Mouse (Mus musculus) layer of hippocampus, postnatal 25 days (tissue): ENCODE data around the gene Rnf223. TPM values are rescaled to one million over a fixed set of nuclear protein-coding genes. Genes with fewer than 3 reads are reported as not detected.
A peak's percentile ranks its signal among the peaks of the same experiment; 100 is the strongest.

Experiments used
- DNase-seq, 2 experiments: peaks; one replicate each; pipeline ENCODE4 v3.0.0; 2022; ENCODE audit warnings: mixed read lengths in 2 of 2, low spot score in 1 of 2; ENCODE audit errors: extremely low spot score in 1 of 2
- total RNA-seq, 2 experiments: library from RNA; stranded (reverse); gene quantifications; 2 replicates each; pipeline ENCODE4 v1.2.3; 2021

Gene Rnf223
- under 1 TPM; 0.59 to 0.89 TPM for total RNA-seq

- no peak for DNase-seq
Observed at GRCm38 (mm10) chr4:156130436-156130835, at the start of gene Rnf223. TSS of gene Rnf223 (plus strand) at chr4:156130513.

- no peak for DNase-seq
Observed at GRCm38 (mm10) chr4:156082621-156083234, 47.6 kb upstream of the Rnf223 start.

- DNase-seq = no peak
Observed at GRCm38 (mm10) chr4:156083348-156083747, 47.0 kb upstream of the Rnf223 start.

GRCm38 (mm10) chr4:156084096-156084879 lies 46.0 kb upstream of the Rnf223 start:
- no peak for DNase-seq

GRCm38 (mm10) chr4:156085256-156085655 lies 45.1 kb upstream of the Rnf223 start:
- no peak for DNase-seq

- no peak for DNase-seq
Observed at GRCm38 (mm10) chr4:156087398-156088087, 42.8 kb upstream of the Rnf223 start.

GRCm38 (mm10) chr4:156091236-156091635 lies 39.1 kb upstream of the Rnf223 start:
- no peak for DNase-seq

- no peak for DNase-seq
Observed at GRCm38 (mm10) chr4:156092765-156093164, 37.5 kb upstream of the Rnf223 start.

GRCm38 (mm10) chr4:156093758-156094157 lies 36.6 kb upstream of the Rnf223 start:
- DNase-seq = no peak

- DNase-seq = no peak
Observed at GRCm38 (mm10) chr4:156096191-156096590, 34.1 kb upstream of the Rnf223 start.

- DNase-seq = no peak
Observed at GRCm38 (mm10) chr4:156097770-156098366, 32.4 kb upstream of the Rnf223 start.

- no peak for DNase-seq
Observed at GRCm38 (mm10) chr4:156099427-156099826, 30.9 kb upstream of the Rnf223 start.

- no peak for DNase-seq
Observed at GRCm38 (mm10) chr4:156100501-156100900, 29.8 kb upstream of the Rnf223 start.

- no peak for DNase-seq
Observed at GRCm38 (mm10) chr4:156101481-156101903, 28.8 kb upstream of the Rnf223 start.

- no peak for DNase-seq
Observed at GRCm38 (mm10) chr4:156103342-156103741, 27.0 kb upstream of the Rnf223 start.

GRCm38 (mm10) chr4:156108606-156109546 lies 21.4 kb upstream of the Rnf223 start:
- DNase-seq = no peak

- peak; percentile 90 to 96 for DNase-seq
Observed at GRCm38 (mm10) chr4:156109570-156110331, 20.6 kb upstream of the Rnf223 start, which contains the start of gene 9430015G10Rik. TSS of gene 9430015G10Rik (plus strand) at chr4:156109982.

GRCm38 (mm10) chr4:156124077-156124476 lies 6.2 kb upstream of the Rnf223 start:
- no peak for DNase-seq

- DNase-seq = no peak
Observed at GRCm38 (mm10) chr4:156125393-156125792, 4.9 kb upstream of the Rnf223 start.
